Mouse (Mus musculus) stomach, embryonic 15.5 days (tissue): ENCODE results near the gene Zzef1. TPM values are rescaled to one million over a fixed set of nuclear protein-coding genes. Genes with fewer than 3 reads are reported as not detected.

Experiments
- ATAC-seq: fragments of 200-750 bp; cut with Nextera tagmentation; 2 replicates; pipeline ENCODE4 v1.8.0; 2017; ENCODE audit warnings: low read depth, moderate number of reproducible peaks, moderate TSS enrichment; ENCODE audit not compliant: insufficient read depth, low FRiP score
- H3K27ac ChIP-seq: fragments of 300-500 bp; sonication (generic); 2 replicates; pipeline ENCODE4 v1.5.1; 2015; ENCODE audit warnings: mild to moderate bottlenecking, inconsistent platforms
- H3K27me3 ChIP-seq: fragments of 300-500 bp; sonication (generic); replicated peaks from 2 replicates; pipeline ENCODE4 v1.6.1; 2015; ENCODE audit warnings: inconsistent platforms
- H3K36me3 ChIP-seq: fragments of 300-500 bp; sonication (generic); 2 replicates; pipeline ENCODE4 v1.6.1; 2015; ENCODE audit warnings: inconsistent platforms
- H3K4me1 ChIP-seq: fragments of 300-500 bp; sonication (generic); 2 replicates; pipeline ENCODE4 v1.6.1; 2015; ENCODE audit warnings: inconsistent platforms
- H3K4me2 ChIP-seq: fragments of 300-500 bp; sonication (generic); 2 replicates; pipeline ENCODE4 v1.6.1; 2015; ENCODE audit warnings: mild to moderate bottlenecking, inconsistent platforms
- H3K4me3 ChIP-seq: fragments of 300-500 bp; sonication (generic); replicated peaks from 2 replicates; pipeline ENCODE4 v1.5.1; 2015; ENCODE audit warnings: inconsistent platforms
- H3K9ac ChIP-seq: fragments of 300-500 bp; sonication (generic); 2 replicates; pipeline ENCODE4 v1.6.1; 2015; ENCODE audit warnings: inconsistent platforms
- H3K9me3 ChIP-seq: fragments of 300-500 bp; sonication (generic); 2 replicates; pipeline ENCODE4 v1.6.1; 2016; ENCODE audit warnings: inconsistent platforms
- WGBS: fragments of 180-500 bp; shearing (Covaris S2); methylation state at CpG from one replicate; pipeline ENCODE4 v1.1.7; 2015; 5-methylcytosine and 5-hydroxymethylcytosine counted together
- polyA plus RNA-seq: library from polyadenylated mRNA; unstranded; fragments of >200 nt; fragmentation: Nextera tagmentation; extraction: Ambion mirVana; gene quantifications from 2 replicates; pipeline ENCODE4 v1.2.1, GENCODE M21; 2015

The Zzef1 gene
- polyA plus RNA-seq, 1 experiment from 2014 or later = 9.8 TPM

DNA sequence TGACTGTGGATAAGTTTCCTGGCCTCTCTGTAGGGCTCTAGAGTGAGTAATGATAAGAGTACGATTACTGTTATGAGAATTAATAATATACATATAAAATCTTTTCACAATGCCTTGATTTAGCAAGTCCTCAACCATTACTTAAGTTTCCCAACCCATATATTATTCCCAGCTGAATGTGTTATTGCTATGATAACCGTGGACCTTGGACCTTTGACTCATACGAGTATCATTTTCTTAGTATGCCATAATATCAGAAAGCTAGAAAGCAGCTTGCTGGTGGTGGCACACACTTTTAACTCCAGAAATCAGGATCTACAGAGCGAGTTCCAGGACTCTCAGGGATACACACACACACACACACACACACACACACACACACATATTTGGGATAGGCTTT lies 12.0 kb downstream of the Zzef1 start:
- no peak overlapping the region for H3K4me3 ChIP-seq
- H3K4me2 ChIP-seq = no peak overlapping the region
- H3K9me3 ChIP-seq = no peaks in the 10 kb centered on the region
- WGBS = 70% methylated on average over 4 of the region's 4 CpGs
- no peaks in the 10 kb centered on the region for H3K27me3 ChIP-seq
- peaks cover 5% of the 10 kb centered on the region; the same call in 1 of the 2 replicates for H3K4me1 ChIP-seq
- ATAC-seq = no peak
- H3K36me3 ChIP-seq = no peaks in the 10 kb centered on the region
- H3K27ac ChIP-seq = no peak overlapping the region
- H3K9ac ChIP-seq = no peak overlapping the region

DNA sequence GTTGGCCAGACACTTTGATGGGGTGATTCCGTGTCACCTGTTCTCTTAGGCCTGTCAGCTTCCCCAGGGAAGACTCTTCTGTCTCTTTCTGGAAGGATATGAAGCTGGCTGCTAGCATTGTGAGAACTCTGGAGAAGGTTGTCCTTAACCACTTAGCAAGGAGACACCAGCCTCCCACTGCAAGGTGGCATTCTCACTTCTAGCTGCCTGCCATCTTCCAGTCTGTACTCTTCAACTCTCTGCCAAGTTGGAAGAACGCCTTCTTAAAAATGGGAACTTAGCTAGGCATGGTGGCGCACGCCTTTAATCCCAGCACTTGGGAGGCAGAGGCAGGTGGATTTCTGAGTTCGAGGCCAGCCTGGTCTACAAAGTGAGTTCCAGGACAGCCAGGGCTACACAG lies 17.7 kb downstream of the Zzef1 start:
- H3K27me3 ChIP-seq = no peaks in the 10 kb centered on the region
- no peaks in the 10 kb centered on the region for H3K4me1 ChIP-seq
- H3K4me2 ChIP-seq = no peak overlapping the region
- peaks cover 4% of the 10 kb centered on the region; the same call in 1 of the 2 replicates for H3K36me3 ChIP-seq
- H3K27ac ChIP-seq = no peak overlapping the region
- H3K9ac ChIP-seq = no peak overlapping the region
- 91% methylated on average over 5 of the region's 5 CpGs for WGBS
- ATAC-seq = no peak
- no peaks in the 10 kb centered on the region for H3K9me3 ChIP-seq
- no peak overlapping the region for H3K4me3 ChIP-seq

DNA sequence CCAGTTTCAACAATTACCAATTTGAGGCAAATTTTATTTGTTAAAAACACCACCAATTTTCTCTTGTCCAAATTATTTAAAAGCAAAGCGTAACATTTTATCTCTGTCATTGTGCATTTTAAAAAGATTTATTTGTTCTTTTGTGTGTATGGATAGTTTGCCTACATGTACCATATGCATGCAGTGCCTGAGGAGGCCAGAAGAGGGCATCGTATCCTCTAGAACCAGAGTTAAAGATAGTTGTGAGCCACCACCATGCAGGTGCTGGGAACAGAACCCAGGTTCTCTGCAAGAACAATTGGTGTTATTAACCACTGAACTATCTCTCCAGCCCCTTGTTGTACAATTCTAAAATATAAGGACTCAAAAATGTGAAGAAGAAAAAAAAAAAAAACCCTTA lies 18.2 kb downstream of the Zzef1 start:
- 72% methylated on average over 2 of the region's 2 CpGs for WGBS
- no peak overlapping the region for H3K4me2 ChIP-seq
- peaks cover 4% of the 10 kb centered on the region; the same call in 1 of the 2 replicates for H3K36me3 ChIP-seq
- ATAC-seq = no peak
- H3K27ac ChIP-seq = no peak overlapping the region
- no peak overlapping the region for H3K4me3 ChIP-seq
- no peak overlapping the region for H3K9ac ChIP-seq
- H3K9me3 ChIP-seq = no peaks in the 10 kb centered on the region
- H3K4me1 ChIP-seq = no peaks in the 10 kb centered on the region
- H3K27me3 ChIP-seq = no peaks in the 10 kb centered on the region

DNA sequence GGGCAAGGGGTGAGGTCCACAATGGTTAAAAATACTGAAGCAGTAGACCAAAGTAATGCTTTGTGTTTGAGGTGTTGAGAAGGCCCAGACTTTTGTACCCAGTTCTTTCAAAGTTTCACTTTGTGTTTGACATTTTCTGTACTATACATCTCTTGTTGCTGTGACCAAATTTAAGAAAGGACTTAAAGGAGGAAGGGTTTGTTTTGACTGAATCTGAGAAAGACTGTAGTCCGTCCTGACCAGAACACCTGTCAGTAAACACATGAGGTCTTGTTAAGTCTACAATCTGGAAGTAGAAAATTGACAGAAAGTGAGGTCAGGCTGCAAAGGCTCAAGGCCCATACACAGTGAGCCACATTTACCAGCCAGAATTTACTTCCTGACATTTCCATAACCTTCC lies 20.8 kb downstream of the Zzef1 start:
- no peaks in the 10 kb centered on the region for H3K9me3 ChIP-seq
- H3K27me3 ChIP-seq = no peaks in the 10 kb centered on the region
- no peak overlapping the region for H3K9ac ChIP-seq
- H3K4me3 ChIP-seq = no peak overlapping the region
- WGBS = 67% methylated on average over 1 of the region's 1 CpGs
- no peaks in the 10 kb centered on the region for H3K4me1 ChIP-seq
- H3K4me2 ChIP-seq = no peak overlapping the region
- no peak for ATAC-seq
- peaks cover 12% of the 10 kb centered on the region for H3K36me3 ChIP-seq
- H3K27ac ChIP-seq = no peak overlapping the region

- H3K9ac ChIP-seq = no peak overlapping the region
- H3K9me3 ChIP-seq = no peaks in the 10 kb centered on the region
- H3K36me3 ChIP-seq = peaks cover 12% of the 10 kb centered on the region
- H3K4me1 ChIP-seq = no peaks in the 10 kb centered on the region
- no peak overlapping the region for H3K27ac ChIP-seq
- no peak for ATAC-seq
- no peak overlapping the region for H3K4me2 ChIP-seq
- WGBS = 89% methylated on average over 7 of the region's 7 CpGs
- no peaks in the 10 kb centered on the region for H3K27me3 ChIP-seq
- no peak overlapping the region for H3K4me3 ChIP-seq
Measured at GRCm38 (mm10) chr11:72818067-72818466, 22.0 kb downstream of the Zzef1 start.

GRCm38 (mm10) chr11:72821041-72821440 lies 25.0 kb downstream of the Zzef1 start:
- no peak overlapping the region for H3K27ac ChIP-seq
- no peaks in the 10 kb centered on the region for H3K27me3 ChIP-seq
- no peak overlapping the region for H3K4me2 ChIP-seq
- H3K9me3 ChIP-seq = no peaks in the 10 kb centered on the region
- H3K36me3 ChIP-seq = peaks cover 22% of the 10 kb centered on the region
- no peak for ATAC-seq
- WGBS = 88% methylated on average over 7 of the region's 7 CpGs
- H3K9ac ChIP-seq = no peak overlapping the region
- H3K4me3 ChIP-seq = no peak overlapping the region
- H3K4me1 ChIP-seq = no peaks in the 10 kb centered on the region

DNA sequence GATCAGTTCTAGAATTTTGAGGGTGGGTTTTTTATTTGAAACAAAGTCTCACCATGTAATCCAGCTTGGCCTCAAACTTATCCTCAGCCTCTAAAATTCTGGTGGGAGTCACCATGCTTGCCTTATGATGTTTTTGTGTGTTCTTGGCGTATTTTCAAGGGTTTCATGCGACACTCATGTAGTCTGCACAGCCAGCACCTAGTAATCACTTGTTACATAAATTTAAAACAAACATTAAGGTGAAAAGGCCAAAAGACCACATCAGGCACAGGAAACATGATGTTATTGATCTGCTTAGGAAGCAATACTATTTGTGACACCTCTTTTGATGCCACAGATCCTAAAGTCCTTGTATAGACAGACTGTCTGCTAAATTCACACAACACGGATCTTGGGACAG lies 33.8 kb downstream of the Zzef1 start:
- WGBS = 87% methylated on average over 3 of the region's 3 CpGs
- Histone ChIP-seq H3K36me3 (peaks cover 17% of the 10 kb centered on the region), H3K4me3 (no peak overlapping the region), H3K27ac (no peak overlapping the region), H3K9ac (no peak overlapping the region), H3K9me3 (no peaks in the 10 kb centered on the region), H3K27me3 (no peaks in the 10 kb centered on the region), H3K4me2 (no peak overlapping the region), H3K4me1 (no peaks in the 10 kb centered on the region)
- ATAC-seq = no peak

DNA sequence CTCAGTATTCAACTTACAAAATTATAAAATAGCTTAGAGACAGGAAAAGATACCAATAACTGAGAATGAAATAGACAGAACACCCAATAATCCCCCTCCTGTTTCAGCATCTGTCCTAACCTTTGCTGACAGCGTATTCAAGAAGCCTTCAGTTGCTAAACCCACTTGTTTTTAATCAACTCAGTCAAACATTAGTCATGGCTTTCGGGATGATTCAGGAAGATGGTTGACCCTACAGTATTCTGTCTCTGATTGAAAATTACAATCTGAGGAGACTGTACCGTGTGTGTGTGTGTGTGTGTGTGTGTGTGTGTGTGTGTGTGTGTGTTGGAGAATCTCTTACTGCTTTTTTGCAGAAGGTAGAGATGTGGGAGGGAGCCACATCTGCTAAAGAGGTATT lies 46.7 kb downstream of the Zzef1 start:
- H3K27ac ChIP-seq = no peak overlapping the region
- ATAC-seq = no peak
- no peak overlapping the region for H3K9ac ChIP-seq
- no peaks in the 10 kb centered on the region; the same call in 1 of the 2 replicates for H3K36me3 ChIP-seq
- no peaks in the 10 kb centered on the region for H3K9me3 ChIP-seq
- no peaks in the 10 kb centered on the region for H3K4me1 ChIP-seq
- 87% methylated on average over 3 of the region's 3 CpGs for WGBS
- no peak overlapping the region for H3K4me2 ChIP-seq
- no peak overlapping the region for H3K4me3 ChIP-seq
- H3K27me3 ChIP-seq = no peaks in the 10 kb centered on the region

DNA sequence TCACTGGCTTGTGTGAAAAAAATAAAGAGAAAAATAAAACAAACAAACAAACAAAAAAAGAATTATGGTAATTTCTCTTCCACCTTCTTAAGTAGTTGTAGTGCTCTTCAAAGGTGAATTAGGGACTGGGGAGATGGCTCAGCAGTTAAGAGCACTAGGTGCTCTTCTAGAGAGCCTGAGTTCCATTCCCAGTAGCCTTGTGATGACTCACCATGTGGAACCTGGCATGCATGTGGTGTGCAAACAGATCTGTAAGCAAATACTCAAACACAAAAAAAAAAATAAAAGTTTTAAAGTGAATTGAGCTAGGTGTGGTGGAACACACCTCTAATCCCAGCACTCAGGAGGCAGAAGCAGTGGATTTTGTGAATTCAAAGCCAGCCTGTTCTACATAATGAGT lies 47.5 kb downstream of the Zzef1 start:
- no peak overlapping the region for H3K27ac ChIP-seq
- H3K36me3 ChIP-seq = peaks cover 3% of the 10 kb centered on the region
- no peaks in the 10 kb centered on the region for H3K4me1 ChIP-seq
- no peak overlapping the region for H3K9ac ChIP-seq
- no peaks in the 10 kb centered on the region for H3K9me3 ChIP-seq
- no peak overlapping the region for H3K4me3 ChIP-seq
- no peak overlapping the region for H3K4me2 ChIP-seq
- ATAC-seq = no peak
- no peaks in the 10 kb centered on the region for H3K27me3 ChIP-seq

- Histone ChIP-seq H3K4me2 (no peak overlapping the region), H3K4me3 (no peak overlapping the region), H3K27me3 (no peaks in the 10 kb centered on the region), H3K36me3 (peaks cover 5% of the 10 kb centered on the region), H3K27ac (peak overlapping the region; percentile 11; the same call in 1 of the 2 replicates), H3K9ac (no peak overlapping the region), H3K4me1 (no peaks in the 10 kb centered on the region), H3K9me3 (no peaks in the 10 kb centered on the region)
- WGBS = 83% methylated on average over 2 of the region's 2 CpGs
- no peak for ATAC-seq
Measured at GRCm38 (mm10) chr11:72845526-72845925, 49.5 kb downstream of the Zzef1 start.

DNA sequence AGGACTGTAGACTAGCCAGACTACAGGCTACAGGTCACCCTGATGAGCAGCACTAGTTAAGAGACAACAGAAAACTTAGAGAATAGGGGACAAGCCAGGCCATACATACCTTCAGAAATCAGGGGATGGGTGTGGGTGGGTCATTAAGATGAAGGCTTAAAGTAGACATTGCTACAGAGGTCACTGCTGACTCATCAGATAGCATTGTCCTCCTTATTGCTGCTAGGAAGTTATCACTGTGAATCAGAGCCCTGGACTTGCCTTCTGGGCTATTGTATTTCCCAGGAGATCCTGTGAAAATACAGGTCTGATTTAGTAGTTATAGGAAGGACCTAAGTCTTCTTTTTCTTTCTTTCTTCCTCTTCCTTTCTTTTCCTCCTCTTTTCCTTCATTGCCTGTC lies 50.7 kb downstream of the Zzef1 start:
- no peak for ATAC-seq
- H3K4me2 ChIP-seq = no peak overlapping the region
- H3K9ac ChIP-seq = no peak overlapping the region
- H3K4me3 ChIP-seq = no peak overlapping the region
- no peaks in the 10 kb centered on the region for H3K27me3 ChIP-seq
- peaks cover 7% of the 10 kb centered on the region for H3K36me3 ChIP-seq
- H3K9me3 ChIP-seq = no peaks in the 10 kb centered on the region
- no peak overlapping the region for H3K27ac ChIP-seq
- no peaks in the 10 kb centered on the region for H3K4me1 ChIP-seq

- no peaks in the 10 kb centered on the region for H3K9me3 ChIP-seq
- no peak for ATAC-seq
Measured at GRCm38 (mm10) chr11:72847831-72848628, 52.0 kb downstream of the Zzef1 start.

More at GRCm38 (mm10) chr11:72847831-72848628, 52.0 kb downstream of the Zzef1 start:
- Histone ChIP-seq H3K4me3 (no peak overlapping the region), H3K4me1 (no peaks in the 10 kb centered on the region), H3K36me3 (peaks cover 7% of the 10 kb centered on the region), H3K27me3 (no peaks in the 10 kb centered on the region), H3K4me2 (no peak overlapping the region), H3K27ac (no peak overlapping the region), H3K9ac (no peak overlapping the region)
- 92% methylated on average over 1 of the region's 1 CpGs for WGBS
